Mouse (Mus musculus): ENCODE results near the gene Atg9a.

DNA sequence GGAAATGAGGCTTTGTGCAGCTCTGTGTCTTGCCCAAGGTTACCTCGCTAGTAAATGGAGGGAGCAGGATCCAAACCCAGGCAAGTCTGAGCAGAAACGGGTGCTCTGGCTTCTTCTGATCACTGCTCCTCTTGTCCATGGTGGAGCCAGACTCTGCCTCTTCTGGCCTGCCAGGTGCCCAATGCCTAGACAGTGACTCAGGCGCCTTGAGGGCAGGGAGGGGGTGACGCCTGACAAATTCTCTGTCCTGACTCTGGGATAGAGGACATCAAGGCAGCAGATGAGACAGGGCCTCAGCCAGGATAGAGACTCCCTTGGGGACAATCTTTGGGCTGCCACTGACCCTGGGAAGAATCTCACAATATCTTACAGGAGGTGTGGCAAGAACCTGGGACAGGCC lies 39.2 kb upstream of the Atg9a start:
- TF ChIP-seq CTCF (IDR thresholded peaks at IDR 0.05; ENCODE audit: low read depth, low read length) = no peak
- no peak for TF ChIP-seq POLR2A (IDR thresholded peaks at IDR 0.05; ENCODE audit: extremely low read depth, insufficient read depth, low read length)
